Mouse (Mus musculus) CH12.LX (cell line): Measurements from ENCODE around the gene Capns1.

Experiments used
- CTCF ChIP-seq, 2 experiments: IDR thresholded peaks in 1 of 2; conservative IDR thresholded peaks in 1 of 2; 2 replicates each; pipeline ENCODE4 v1.5.1; 2011 to 2012; ENCODE audit warnings: low read depth in 2 of 2, low read length in 2 of 2, improper control_type of control experiment in 1 of 2, inconsistent platforms in 1 of 2, mild to moderate bottlenecking in 1 of 2, moderate library complexity in 1 of 2
- IRF4 ChIP-seq: IDR thresholded peaks from 2 replicates; pipeline ENCODE4 v1.6.1; 2014; ENCODE audit warnings: low read depth, mild to moderate bottlenecking, inconsistent platforms, low read length, improper control_type of control experiment
- USF1 ChIP-seq: IDR thresholded peaks from 2 replicates; pipeline ENCODE4 v1.6.1; 2014; ENCODE audit warnings: low read depth, mild to moderate bottlenecking, inconsistent platforms, low read length, improper control_type of control experiment
- ZC3H11A ChIP-seq: IDR thresholded peaks from 2 replicates; pipeline ENCODE4 v1.6.1; 2012; ENCODE audit warnings: low read depth, mild to moderate bottlenecking, inconsistent platforms, low read length, improper control_type of control experiment

DNA sequence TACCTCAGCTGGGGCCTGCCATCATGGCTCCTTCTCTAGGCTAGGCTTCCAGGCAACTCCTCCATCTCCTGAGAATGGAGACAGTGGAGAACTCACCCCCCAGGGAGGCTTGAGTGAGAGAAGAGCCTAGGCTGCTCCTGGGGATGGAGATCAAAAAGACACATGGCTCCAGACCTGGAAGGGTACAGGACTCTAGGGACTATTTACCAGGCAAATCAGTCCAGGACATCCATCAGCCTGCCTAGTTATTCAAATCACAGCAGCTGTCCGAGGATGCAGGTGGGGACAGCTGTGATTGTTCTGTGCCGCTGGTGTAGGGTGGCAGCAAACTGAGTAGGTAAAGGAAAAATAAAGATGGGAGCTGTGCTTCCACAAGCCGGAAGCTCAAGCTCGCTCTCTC is 37.0 kb upstream of the Capns1 start, which contains the start of gene Ovol3:
- TF ChIP-seq IRF4 (no peak), CTCF (conservative IDR thresholded peaks at IDR 0.05 in 1 of 2, IDR thresholded peaks at IDR 0.05 in 1 of 2; ENCODE audit: low read depth in 2 of 2, low read length in 2 of 2) (no peak), USF1 (no peak), ZC3H11A (no peak)
